Mouse (Mus musculus): ENCODE results near the gene Rnf111.
"Not testable (repeated sequence)": the region's sequence is repeated elsewhere in the genome, so short reads cannot be mapped to it uniquely, and the experiment has no call there.

The Rnf111 gene

GRCm38 (mm10) chr9:70503626-70504041, at the start of gene Rnf111:
Gene Rnf111, minus strand, starts transcription at chr9:70503725.
- peak; percentile 96 for DNase-seq (ENCODE audit: low spot score)

GRCm38 (mm10) chr9:70552233-70552632, 48.7 kb upstream of the Rnf111 start:
- DNase-seq (ENCODE audit: low spot score) = not testable (repeated sequence)

- DNase-seq (ENCODE audit: low spot score) = no peak
Observed at GRCm38 (mm10) chr9:70551524-70551923, 48.0 kb upstream of the Rnf111 start.

- no peak for DNase-seq (ENCODE audit: low spot score)
Observed at GRCm38 (mm10) chr9:70548304-70548703, 44.8 kb upstream of the Rnf111 start.

GRCm38 (mm10) chr9:70546576-70546975, 43.1 kb upstream of the Rnf111 start:
- DNase-seq (ENCODE audit: low spot score) = not testable (repeated sequence)

GRCm38 (mm10) chr9:70544831-70545230, 41.3 kb upstream of the Rnf111 start:
- no peak for DNase-seq (ENCODE audit: low spot score)

- DNase-seq (ENCODE audit: low spot score) = no peak
Observed at GRCm38 (mm10) chr9:70543985-70544384, 40.5 kb upstream of the Rnf111 start.

GRCm38 (mm10) chr9:70543048-70543880, 39.7 kb upstream of the Rnf111 start:
- DNase-seq (ENCODE audit: low spot score) = peak; percentile 43

GRCm38 (mm10) chr9:70542305-70543041, 38.9 kb upstream of the Rnf111 start, which contains the start of gene Sltm:
Gene Sltm, plus strand, starts transcription at chr9:70542754.
- DNase-seq (ENCODE audit: low spot score) = peak; percentile 99

GRCm38 (mm10) chr9:70541584-70541983, 38.1 kb upstream of the Rnf111 start:
- no peak for DNase-seq (ENCODE audit: low spot score)

GRCm38 (mm10) chr9:70533328-70533727, 29.8 kb upstream of the Rnf111 start:
- no peak for DNase-seq (ENCODE audit: low spot score)

- no peak for DNase-seq (ENCODE audit: low spot score)
Observed at GRCm38 (mm10) chr9:70524366-70524765, 20.8 kb upstream of the Rnf111 start.

GRCm38 (mm10) chr9:70523813-70524212, 20.3 kb upstream of the Rnf111 start:
- DNase-seq (ENCODE audit: low spot score) = no peak

GRCm38 (mm10) chr9:70520651-70521050, 17.1 kb upstream of the Rnf111 start:
- DNase-seq (ENCODE audit: low spot score) = no peak

GRCm38 (mm10) chr9:70511681-70512080, 8.2 kb upstream of the Rnf111 start:
- no peak for DNase-seq (ENCODE audit: low spot score)

GRCm38 (mm10) chr9:70510998-70511583, 7.6 kb upstream of the Rnf111 start:
- no peak for DNase-seq (ENCODE audit: low spot score)

- peak; percentile 2 for DNase-seq (ENCODE audit: low spot score)
Observed at GRCm38 (mm10) chr9:70509906-70510525, 6.5 kb upstream of the Rnf111 start.

- no peak for DNase-seq (ENCODE audit: low spot score)
Observed at GRCm38 (mm10) chr9:70506787-70507186, 3.3 kb upstream of the Rnf111 start.

GRCm38 (mm10) chr9:70506186-70506585, 2.7 kb upstream of the Rnf111 start:
- no peak for DNase-seq (ENCODE audit: low spot score)

GRCm38 (mm10) chr9:70503015-70503603, 416 bp downstream of the Rnf111 start:
- DNase-seq (ENCODE audit: low spot score) = peak; percentile 53

GRCm38 (mm10) chr9:70502284-70503014, 1.1 kb downstream of the Rnf111 start:
- no peak for DNase-seq (ENCODE audit: low spot score)
